Mouse (Mus musculus) forebrain, embryonic 16.5 days (tissue): ENCODE measurements at regions not wholly inside any gene's neighbourhood (a gene's known extent, or its start where the extent isn't known, plus 50 kb on each side); places are given as distances from the start of the nearest gene placed in this dataset.

Experiments used
- ATAC-seq: fragments of 200-750 bp; cut with Nextera tagmentation; 2 replicates; pipeline ENCODE4 v1.8.0; 2017; ENCODE audit warnings: mild to moderate bottlenecking, moderate library complexity
- H3K27ac ChIP-seq: fragments of 300-500 bp; sonication (generic); 2 replicates; pipeline ENCODE4 v1.5.1; 2014; ENCODE audit warnings: low read length, control low read depth
- H3K27me3 ChIP-seq: fragments of 300-500 bp; sonication (generic); replicated peaks from 2 replicates; pipeline ENCODE4 v1.6.1; 2014; ENCODE audit warnings: low read length; ENCODE audit not compliant: control insufficient read depth, insufficient read depth
- H3K36me3 ChIP-seq: fragments of 300-500 bp; sonication (generic); 2 replicates; pipeline ENCODE4 v1.6.1; 2014; ENCODE audit not compliant: control insufficient read depth, insufficient read depth
- H3K4me1 ChIP-seq: fragments of 300-500 bp; sonication (generic); replicated peaks from 2 replicates; pipeline ENCODE4 v1.6.1; 2014; ENCODE audit warnings: low read length; ENCODE audit not compliant: control insufficient read depth, insufficient read depth
- H3K4me2 ChIP-seq: fragments of 300-500 bp; sonication (generic); 2 replicates; pipeline ENCODE4 v1.6.1; 2014; ENCODE audit warnings: mild to moderate bottlenecking, low read length, control low read depth
- H3K4me3 ChIP-seq: fragments of 300-500 bp; sonication (generic); replicated peaks from 2 replicates; pipeline ENCODE4 v1.5.1; 2014; ENCODE audit warnings: mild to moderate bottlenecking, low read length, control low read depth
- H3K9ac ChIP-seq: fragments of 300-500 bp; sonication (generic); replicated peaks from 2 replicates; pipeline ENCODE4 v1.6.1; 2014; ENCODE audit warnings: low read depth, low read length, control low read depth
- H3K9me3 ChIP-seq: fragments of 300-500 bp; sonication (generic); 2 replicates; pipeline ENCODE4 v1.6.1; 2016; ENCODE audit warnings: low read length; ENCODE audit not compliant: control insufficient read depth
- WGBS: fragments of 180-500 bp; shearing (Covaris S2); extraction: QIAGEN DNeasy Blood & Tissue Kit; methylation state at CpG from one replicate; pipeline ENCODE4 v1.1.7; 2014; 5-methylcytosine and 5-hydroxymethylcytosine counted together

DNA sequence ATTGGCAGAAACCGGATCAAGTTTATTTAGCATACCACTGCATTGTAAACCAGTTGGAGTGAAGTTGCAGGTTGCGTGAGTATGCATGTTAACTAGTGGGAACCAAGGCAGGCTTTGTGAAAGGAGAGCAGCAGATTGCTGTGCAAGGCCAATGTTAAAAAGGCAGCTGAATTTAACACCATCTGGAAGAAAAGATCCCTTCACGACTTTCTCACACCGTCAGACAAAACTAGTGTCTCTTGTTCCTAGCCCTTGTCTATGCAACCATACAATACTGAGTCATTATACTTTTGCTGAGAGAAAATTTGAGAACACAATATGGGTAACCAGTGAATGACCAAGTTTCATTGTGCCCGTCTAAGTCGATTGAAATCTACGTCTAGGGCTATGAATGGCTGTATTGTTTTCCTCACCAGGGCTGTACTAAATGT is 237.8 kb downstream of the Mef2c start:
- Histone ChIP-seq H3K4me3 (peak overlapping the region; percentile 42), H3K9ac (peak overlapping the region; percentile 57), H3K27me3 (no peaks in the 10 kb centered on the region), H3K36me3 (0 out of 2 replicates have a peak, but pooled peaks cover 11% of the 10 kb centered on the region), H3K27ac (peak overlapping the region; percentile 89), H3K4me1 (peaks cover 24% of the 10 kb centered on the region), H3K9me3 (no peaks in the 10 kb centered on the region), H3K4me2 (peak overlapping the region; percentile 66)
- ATAC-seq: peak; percentile 6; the same call in 1 of the 2 replicates
- WGBS: 3% methylated on average over 7 of the region's 7 CpGs

DNA sequence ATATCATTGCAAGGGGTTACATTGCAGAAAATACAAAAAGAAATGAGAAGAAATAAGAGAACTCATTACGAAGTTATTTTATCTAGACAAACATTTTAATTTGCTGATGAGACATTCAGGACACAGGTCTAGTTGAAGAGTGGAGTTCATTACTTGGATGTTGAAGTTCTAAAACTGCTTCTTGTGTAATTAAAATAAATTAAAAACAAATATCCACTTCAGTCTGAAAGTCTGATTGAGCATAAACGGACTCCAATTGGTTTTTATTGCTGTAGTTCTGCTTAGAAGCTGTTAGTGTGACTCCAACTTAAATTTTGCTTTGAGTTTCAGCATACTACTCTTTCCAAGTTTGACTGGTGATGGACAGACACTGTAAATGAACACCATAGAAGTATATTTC is 238.3 kb downstream of the Mef2c start:
- ATAC-seq: no peak
- 12% methylated on average over 2 of the region's 2 CpGs for WGBS
- H3K9ac ChIP-seq: peak overlapping the region; percentile 41

DNA sequence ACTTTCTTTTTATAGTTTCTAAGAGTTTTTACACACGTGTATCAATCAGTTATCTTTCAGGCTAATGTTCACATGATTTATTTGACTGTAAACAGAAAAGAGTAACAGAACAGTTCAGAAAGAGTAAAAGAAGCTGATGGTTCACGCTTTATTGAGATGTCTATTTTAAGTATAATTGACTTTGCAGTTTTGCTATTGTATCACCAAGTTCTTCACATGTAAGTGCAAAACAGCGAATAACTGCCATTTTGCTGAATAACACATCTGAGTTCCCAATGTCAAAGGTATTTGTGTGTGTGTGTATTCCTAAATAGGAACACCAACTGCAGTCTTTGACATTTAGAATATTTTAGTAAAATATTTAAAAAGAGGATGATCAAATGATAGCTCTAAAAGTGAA is 238.7 kb downstream of the Mef2c start:
- Histone ChIP-seq H3K4me2 (peak overlapping the region; percentile 63), H3K4me3 (peak overlapping the region; percentile 29), H3K9ac (peak overlapping the region; percentile 48), H3K4me1 (peaks cover 24% of the 10 kb centered on the region), H3K27me3 (no peaks in the 10 kb centered on the region), H3K9me3 (no peaks in the 10 kb centered on the region), H3K36me3 (0 out of 2 replicates have a peak, but pooled peaks cover 11% of the 10 kb centered on the region), H3K27ac (peak overlapping the region; percentile 82)
- no peak for ATAC-seq
- WGBS: 17% methylated on average over 3 of the region's 3 CpGs

More for the DNA sequence above, 238.3 kb downstream of the Mef2c start:
- peak overlapping the region; percentile 66 for H3K4me2 ChIP-seq
- H3K27ac ChIP-seq: peak overlapping the region; percentile 89
- H3K36me3 ChIP-seq: 0 out of 2 replicates have a peak, but pooled peaks cover 11% of the 10 kb centered on the region
- peaks cover 24% of the 10 kb centered on the region for H3K4me1 ChIP-seq
- H3K4me3 ChIP-seq: peak overlapping the region; percentile 42
- no peaks in the 10 kb centered on the region for H3K9me3 ChIP-seq
- H3K27me3 ChIP-seq: no peaks in the 10 kb centered on the region

DNA sequence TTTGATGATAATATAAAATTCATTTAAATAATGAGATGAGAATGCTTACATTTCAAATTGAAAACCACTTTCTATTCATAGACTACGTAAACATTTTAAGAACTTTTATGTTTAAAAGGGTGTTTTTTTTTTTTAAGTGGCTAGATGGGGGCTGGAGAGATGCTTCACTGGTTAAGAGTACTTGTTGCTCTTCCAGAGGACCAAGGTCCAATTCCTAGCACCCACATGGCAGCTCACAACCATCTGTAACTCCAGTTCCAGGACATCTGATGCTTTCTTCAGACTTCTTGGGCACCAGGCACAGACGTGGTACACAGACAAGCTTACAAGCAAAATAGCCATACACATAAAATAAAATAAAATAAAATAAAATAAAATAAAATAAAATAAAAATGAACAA is 239.5 kb downstream of the Mef2c start:
- no peak for ATAC-seq
- Histone ChIP-seq H3K27me3 (no peaks in the 10 kb centered on the region), H3K9me3 (no peaks in the 10 kb centered on the region), H3K9ac (0 out of 2 replicates have a peak overlapping the region, but pooled peaks have one; percentile 19), H3K27ac (peak overlapping the region; percentile 75), H3K4me1 (peaks cover 24% of the 10 kb centered on the region), H3K4me3 (no peak overlapping the region), H3K4me2 (peak overlapping the region; percentile 48), H3K36me3 (0 out of 2 replicates have a peak, but pooled peaks cover 9% of the 10 kb centered on the region)
- WGBS: 39% methylated on average over 2 of the region's 2 CpGs

DNA sequence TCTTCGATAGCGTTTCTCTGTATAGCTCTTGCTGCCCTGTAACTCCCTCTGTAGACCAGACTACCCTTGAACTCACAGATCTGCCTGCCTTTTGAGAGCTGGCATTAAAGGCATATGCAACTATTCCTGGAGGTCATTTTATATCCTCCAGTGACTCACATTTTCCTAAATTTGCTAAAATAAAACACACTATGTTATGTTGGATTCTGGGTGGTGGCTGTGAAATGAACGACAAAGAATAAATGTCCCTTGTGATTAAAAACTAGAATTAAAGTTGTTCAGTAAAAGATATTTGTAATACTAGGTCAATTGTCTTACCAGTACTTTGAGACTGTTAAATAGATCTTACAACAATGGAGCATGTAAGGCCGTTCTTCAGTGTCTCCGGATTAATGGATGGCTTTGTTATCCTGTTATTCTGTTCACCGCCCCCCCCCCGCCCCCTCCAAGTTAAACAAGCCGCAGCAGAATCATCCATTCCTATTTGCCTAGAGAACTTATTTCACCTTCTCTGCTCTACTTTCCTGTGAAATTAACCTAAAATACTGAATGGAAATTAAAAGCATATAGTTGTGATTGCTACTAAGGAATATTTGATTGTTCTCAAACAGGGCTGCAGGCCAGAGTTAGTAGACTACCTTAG is 240.4 kb downstream of the Mef2c start:
- no peaks in the 10 kb centered on the region for H3K9me3 ChIP-seq
- 0 out of 2 replicates have a peak, but pooled peaks cover 4% of the 10 kb centered on the region for H3K36me3 ChIP-seq
- peaks cover 25% of the 10 kb centered on the region for H3K4me1 ChIP-seq
- 6% methylated on average over 8 of the region's 8 CpGs for WGBS
- H3K9ac ChIP-seq: peak overlapping the region; percentile 74
- no peaks in the 10 kb centered on the region for H3K27me3 ChIP-seq
- H3K4me3 ChIP-seq: peak overlapping the region; percentile 49
- no peak for ATAC-seq
- H3K4me2 ChIP-seq: peak overlapping the region; percentile 88
- H3K27ac ChIP-seq: peak overlapping the region; percentile 99

DNA sequence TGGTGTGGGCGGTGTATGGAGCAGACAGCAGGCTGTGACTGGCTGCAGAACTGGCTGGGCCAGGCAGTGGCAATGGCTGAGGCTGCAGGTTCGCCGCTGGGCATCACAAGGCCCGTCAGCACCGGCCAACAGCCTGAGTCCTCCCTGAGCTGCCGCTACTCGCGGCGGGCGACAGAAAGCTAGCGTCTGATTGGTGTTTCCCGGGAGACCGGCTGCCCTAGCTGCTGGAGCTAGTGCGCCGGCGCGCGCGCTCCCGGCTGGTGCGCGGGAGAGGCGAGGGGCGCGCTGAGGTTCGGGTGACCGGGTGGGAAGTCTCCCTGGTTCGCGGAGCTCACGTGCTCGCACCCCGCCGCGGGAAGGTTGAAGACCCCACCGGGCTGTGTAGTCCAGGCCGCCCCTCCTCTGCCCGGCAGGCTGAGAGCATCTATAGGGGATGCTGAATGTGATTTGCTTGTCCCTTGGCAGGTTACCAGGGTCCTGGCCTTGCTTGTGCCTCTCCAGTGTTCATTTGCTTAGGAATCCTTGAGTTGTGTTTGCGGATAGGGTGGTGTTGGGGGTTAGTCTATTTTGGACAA is 241.2 kb downstream of the Mef2c start:
- peak; percentile 90 for ATAC-seq
- peak overlapping the region; percentile 49 for H3K4me3 ChIP-seq
- WGBS: under 1% methylated on average over 38 of the region's 38 CpGs
- peaks cover 27% of the 10 kb centered on the region for H3K4me1 ChIP-seq
- no peaks in the 10 kb centered on the region for H3K9me3 ChIP-seq
- 0 out of 2 replicates have a peak, but pooled peaks cover 4% of the 10 kb centered on the region for H3K36me3 ChIP-seq
- H3K9ac ChIP-seq: peak overlapping the region; percentile 74
- H3K4me2 ChIP-seq: peak overlapping the region; percentile 88
- H3K27ac ChIP-seq: peak overlapping the region; percentile 99
- no peaks in the 10 kb centered on the region for H3K27me3 ChIP-seq

DNA sequence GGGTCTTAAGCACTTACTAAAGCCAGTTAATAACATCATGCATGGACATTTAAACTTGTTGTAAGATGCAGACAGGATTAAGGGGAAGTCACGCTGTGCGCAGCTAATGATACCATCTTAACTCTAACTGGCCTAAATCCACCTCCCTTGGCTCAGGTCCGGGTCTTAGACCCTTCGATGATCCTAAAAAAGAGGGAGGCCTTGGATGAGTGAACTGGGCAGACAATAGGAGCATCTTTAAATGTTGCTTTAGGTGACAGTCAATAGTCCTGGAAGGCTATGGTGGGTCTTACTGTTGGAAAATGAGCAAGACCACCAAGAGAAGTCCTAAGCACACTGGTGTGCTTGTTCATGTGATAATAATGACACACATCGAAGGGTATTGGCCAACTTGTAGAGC is 242.1 kb downstream of the Mef2c start:
- Histone ChIP-seq H3K9ac (0 out of 2 replicates have a peak overlapping the region, but pooled peaks have one; percentile 74), H3K27me3 (no peaks in the 10 kb centered on the region), H3K9me3 (no peaks in the 10 kb centered on the region), H3K4me3 (no peak overlapping the region; the same call in 1 of the 2 replicates), H3K27ac (peak overlapping the region; percentile 99), H3K4me2 (peak overlapping the region; percentile 88), H3K36me3 (0 out of 2 replicates have a peak, but pooled peaks cover 2% of the 10 kb centered on the region), H3K4me1 (peaks cover 31% of the 10 kb centered on the region)
- no peak for ATAC-seq
- 53% methylated on average over 5 of the region's 5 CpGs for WGBS

DNA sequence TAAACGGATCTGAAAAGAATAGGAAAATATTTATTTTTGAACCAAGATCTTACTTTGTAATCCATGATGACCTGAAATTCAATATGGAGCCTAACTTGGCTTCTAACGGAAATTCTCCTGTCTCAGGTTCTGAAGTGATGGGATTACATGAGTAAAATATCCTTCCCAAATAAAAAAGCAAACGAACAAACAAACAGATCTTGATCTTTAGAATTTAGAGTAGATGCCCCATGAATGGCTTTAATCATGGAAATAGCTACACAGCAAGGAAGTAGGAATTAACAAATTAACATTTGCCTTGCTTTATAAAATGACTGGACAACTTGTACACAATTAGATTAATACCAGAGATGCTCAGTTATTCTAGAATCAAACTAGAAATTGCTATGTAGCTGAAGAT is 243.8 kb downstream of the Mef2c start:
- Histone ChIP-seq H3K4me1 (peaks cover 29% of the 10 kb centered on the region), H3K4me3 (no peak overlapping the region), H3K9ac (no peak overlapping the region), H3K36me3 (no peaks in the 10 kb centered on the region), H3K9me3 (no peaks in the 10 kb centered on the region), H3K27ac (peak overlapping the region; percentile 86), H3K27me3 (no peaks in the 10 kb centered on the region), H3K4me2 (no peak overlapping the region)
- 50% methylated on average over 3 of the region's 3 CpGs for WGBS
- ATAC-seq: no peak

DNA sequence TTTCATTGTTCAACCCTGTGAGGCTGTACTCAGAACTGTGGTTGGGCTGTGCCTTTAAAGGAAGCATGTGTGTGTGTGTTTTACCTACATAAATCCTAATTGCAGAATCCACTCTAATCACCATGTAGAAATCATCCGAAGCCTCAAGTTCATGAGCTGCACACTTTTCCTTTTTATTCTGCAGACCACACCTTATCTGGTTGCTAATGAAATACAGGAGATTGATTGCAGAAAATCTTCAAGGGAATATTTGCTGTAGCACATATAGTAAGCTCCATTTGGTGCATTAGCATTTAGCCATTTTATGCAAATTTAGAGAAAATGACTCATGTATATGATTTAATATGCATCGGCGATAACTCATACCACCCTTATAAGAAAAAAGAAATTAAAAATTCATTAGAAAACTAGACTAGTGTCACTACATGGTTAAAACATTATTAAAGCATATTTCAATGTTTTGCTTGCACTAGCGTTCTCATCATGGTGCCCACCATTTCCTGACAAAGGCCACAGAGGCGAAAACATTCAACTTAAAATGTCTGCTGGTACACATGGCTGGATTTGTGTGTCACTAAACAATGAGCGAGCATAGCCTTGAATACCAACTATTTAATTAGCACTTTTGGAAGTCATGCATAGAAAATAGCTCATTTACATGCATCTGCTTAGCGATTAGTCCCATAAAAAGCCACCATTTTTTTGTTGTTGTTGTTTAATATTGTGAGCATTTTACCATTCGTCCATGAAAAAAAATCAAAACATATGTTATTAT is 245.7 kb downstream of the Mef2c start:
- 15% methylated on average over 8 of the region's 8 CpGs for WGBS
- no peak overlapping the region for H3K4me3 ChIP-seq
- H3K9ac ChIP-seq: peak overlapping the region; percentile 22; the same call in 1 of the 2 replicates
- peak overlapping the region; percentile 86 for H3K27ac ChIP-seq
- peak overlapping the region; percentile 41 for H3K4me2 ChIP-seq
- peaks cover 24% of the 10 kb centered on the region for H3K4me1 ChIP-seq
- no peaks in the 10 kb centered on the region for H3K9me3 ChIP-seq
- no peaks in the 10 kb centered on the region for H3K27me3 ChIP-seq
- no peaks in the 10 kb centered on the region for H3K36me3 ChIP-seq
- peak; percentile 51 for ATAC-seq
